Mouse (Mus musculus) neural tube, embryonic 13.5 days (tissue): ENCODE measurements around the gene Cep55. TPM values are rescaled to one million over a fixed set of nuclear protein-coding genes. Genes with fewer than 3 reads are reported as not detected.

ENCODE experiments used
- ATAC-seq: fragments of 200-750 bp; cut with Nextera tagmentation; 2 replicates; pipeline ENCODE4 v1.8.0; 2017; ENCODE audit warnings: low read depth, mild to moderate bottlenecking, moderate TSS enrichment, moderate library complexity
- H3K27ac ChIP-seq: fragments of 300-500 bp; sonication (generic); replicated peaks from 2 replicates; pipeline ENCODE4 v1.5.1; 2015; ENCODE audit warnings: moderate library complexity, mild to moderate bottlenecking, inconsistent platforms
- H3K27me3 ChIP-seq: fragments of 300-500 bp; sonication (generic); 2 replicates; pipeline ENCODE4 v1.6.1; 2015; ENCODE audit warnings: mild to moderate bottlenecking, inconsistent platforms
- H3K36me3 ChIP-seq: fragments of 300-500 bp; sonication (generic); 2 replicates; pipeline ENCODE4 v1.6.1; 2015; ENCODE audit warnings: mild to moderate bottlenecking, inconsistent platforms
- H3K4me1 ChIP-seq: fragments of 300-500 bp; sonication (generic); replicated peaks from 2 replicates; pipeline ENCODE4 v1.6.1; 2015; ENCODE audit warnings: inconsistent platforms
- H3K4me2 ChIP-seq: fragments of 300-500 bp; sonication (generic); 2 replicates; pipeline ENCODE4 v1.6.1; 2015; ENCODE audit warnings: inconsistent platforms, mild to moderate bottlenecking, moderate library complexity
- H3K4me3 ChIP-seq: fragments of 300-500 bp; sonication (generic); 2 replicates; pipeline ENCODE4 v1.5.1; 2015; ENCODE audit warnings: mild to moderate bottlenecking, inconsistent platforms
- H3K9ac ChIP-seq: fragments of 300-500 bp; sonication (generic); 2 replicates; pipeline ENCODE4 v1.6.1; 2015; ENCODE audit warnings: moderate library complexity, mild to moderate bottlenecking, inconsistent platforms
- H3K9me3 ChIP-seq: fragments of 300-500 bp; sonication (generic); 2 replicates; pipeline ENCODE4 v1.6.1; 2016; ENCODE audit warnings: inconsistent platforms
- WGBS: fragments of 180-500 bp; shearing (Covaris S2); methylation state at CpG from one replicate; pipeline ENCODE4 v1.1.7; 2015; 5-methylcytosine and 5-hydroxymethylcytosine counted together
- polyA plus RNA-seq: library from polyadenylated mRNA; unstranded; fragments of >200 nt; fragmentation: Nextera tagmentation; extraction: Ambion mirVana; gene quantifications from 2 replicates; pipeline ENCODE4 v1.2.1, GENCODE M21; 2015

The Cep55 gene
- polyA plus RNA-seq, 1 experiment from 2014 or later, result 7.6 TPM

DNA sequence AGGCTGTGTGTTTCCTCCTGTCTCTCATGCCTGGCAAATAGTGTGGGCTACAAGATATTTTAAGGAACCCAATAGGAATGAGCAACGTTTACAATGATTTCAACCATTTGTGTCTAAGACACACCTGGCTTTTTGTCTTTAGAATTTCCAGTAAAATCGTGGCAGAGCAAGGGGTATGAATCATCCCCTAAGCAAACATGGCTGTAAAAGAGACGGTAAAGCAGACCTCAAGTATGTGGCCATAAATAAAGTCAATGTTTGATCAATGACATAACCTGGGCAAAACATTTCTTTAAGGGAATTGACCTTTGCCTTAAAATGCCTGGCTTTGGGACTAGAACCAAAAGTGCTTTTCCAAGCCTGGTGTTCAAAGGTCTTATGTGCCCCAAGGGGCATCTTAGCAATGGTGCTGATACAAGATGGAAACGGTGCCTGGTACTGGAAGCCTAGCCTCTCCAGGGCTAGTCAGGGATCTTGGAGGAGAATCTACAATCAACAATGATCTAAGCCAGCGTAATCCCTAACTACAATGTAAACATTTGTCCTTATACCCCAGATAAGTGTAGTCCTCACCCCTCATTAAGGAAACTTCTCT lies 28.2 kb downstream of the Cep55 start:
- H3K4me3 ChIP-seq, result no peak overlapping the region
- H3K27ac ChIP-seq, result no peak overlapping the region
- 72% methylated on average over 5 of the region's 5 CpGs for WGBS
- no peaks in the 10 kb centered on the region for H3K36me3 ChIP-seq
- peaks cover 4% of the 10 kb centered on the region; the same call in 1 of the 2 replicates for H3K4me1 ChIP-seq
- H3K9me3 ChIP-seq, result no peaks in the 10 kb centered on the region
- ATAC-seq, result no peak
- no peaks in the 10 kb centered on the region for H3K27me3 ChIP-seq
- H3K4me2 ChIP-seq, result no peak overlapping the region
- H3K9ac ChIP-seq, result no peak overlapping the region

DNA sequence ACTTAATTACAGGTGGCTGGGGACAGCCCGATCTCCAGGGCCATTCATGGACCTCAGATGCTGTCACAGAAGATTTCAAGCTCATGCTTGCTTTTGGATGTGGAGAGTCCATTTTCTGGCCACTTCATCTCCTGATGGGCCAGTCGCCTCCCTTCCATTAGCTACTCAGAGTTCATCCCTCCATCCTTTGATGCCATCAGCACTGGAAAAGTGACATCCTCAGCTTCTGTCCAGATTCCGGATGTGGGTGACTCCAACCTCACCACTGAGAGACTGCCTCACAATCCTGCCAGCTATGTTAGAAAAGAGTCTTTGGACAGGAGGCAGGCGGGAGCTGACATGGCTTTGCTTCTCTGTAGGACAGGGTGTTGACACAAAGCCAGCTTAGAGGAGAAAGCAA lies 31.0 kb downstream of the Cep55 start:
- H3K9ac ChIP-seq, result no peak overlapping the region
- ATAC-seq, result no peak
- H3K27me3 ChIP-seq, result no peaks in the 10 kb centered on the region
- 90% methylated on average over 4 of the region's 4 CpGs for WGBS
- no peaks in the 10 kb centered on the region for H3K9me3 ChIP-seq
- H3K36me3 ChIP-seq, result no peaks in the 10 kb centered on the region
- H3K4me3 ChIP-seq, result no peak overlapping the region
- H3K4me2 ChIP-seq, result no peak overlapping the region
- peaks cover 4% of the 10 kb centered on the region; the same call in 1 of the 2 replicates for H3K4me1 ChIP-seq
- H3K27ac ChIP-seq, result no peak overlapping the region

DNA sequence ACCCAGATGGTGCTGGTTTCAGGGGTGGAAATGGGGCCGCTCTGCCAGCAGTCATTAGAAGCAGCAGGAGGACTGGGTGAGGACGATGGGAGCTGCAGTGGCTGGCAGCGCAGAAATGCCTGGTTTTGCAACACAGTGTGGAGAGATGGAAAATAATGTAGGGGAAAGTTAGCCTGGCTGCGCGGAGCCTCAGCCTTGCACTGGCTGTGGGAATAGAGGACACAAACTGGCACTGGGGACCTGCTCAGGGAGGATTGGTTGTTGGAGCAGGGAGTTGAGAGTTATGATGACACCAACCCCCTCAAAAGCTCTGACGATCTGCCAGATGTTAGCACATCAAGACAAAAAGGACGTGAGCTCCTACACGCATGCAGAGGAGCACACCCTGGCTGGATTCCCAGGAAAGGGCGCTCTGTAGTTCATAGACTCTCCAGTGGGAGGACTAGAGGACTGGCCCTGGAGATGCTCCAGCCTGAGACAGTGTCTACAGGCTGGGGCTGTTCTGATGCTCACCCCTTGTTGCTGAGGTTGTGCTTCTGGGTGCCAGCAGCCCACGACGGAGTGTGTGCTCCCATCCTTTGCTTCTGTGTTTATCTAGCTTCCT lies 32.2 kb downstream of the Cep55 start:
- peaks cover 10% of the 10 kb centered on the region for H3K4me1 ChIP-seq
- no peak overlapping the region for H3K4me3 ChIP-seq
- no peaks in the 10 kb centered on the region for H3K27me3 ChIP-seq
- no peak overlapping the region for H3K9ac ChIP-seq
- 61% methylated on average over 11 of the region's 11 CpGs for whole genome bisulfite sequencing
- H3K9me3 ChIP-seq, result no peaks in the 10 kb centered on the region
- H3K4me2 ChIP-seq, result no peak overlapping the region
- H3K36me3 ChIP-seq, result no peaks in the 10 kb centered on the region
- ATAC-seq, result peak; percentile 56; the same call in 1 of the 2 replicates
- no peak overlapping the region for H3K27ac ChIP-seq

DNA sequence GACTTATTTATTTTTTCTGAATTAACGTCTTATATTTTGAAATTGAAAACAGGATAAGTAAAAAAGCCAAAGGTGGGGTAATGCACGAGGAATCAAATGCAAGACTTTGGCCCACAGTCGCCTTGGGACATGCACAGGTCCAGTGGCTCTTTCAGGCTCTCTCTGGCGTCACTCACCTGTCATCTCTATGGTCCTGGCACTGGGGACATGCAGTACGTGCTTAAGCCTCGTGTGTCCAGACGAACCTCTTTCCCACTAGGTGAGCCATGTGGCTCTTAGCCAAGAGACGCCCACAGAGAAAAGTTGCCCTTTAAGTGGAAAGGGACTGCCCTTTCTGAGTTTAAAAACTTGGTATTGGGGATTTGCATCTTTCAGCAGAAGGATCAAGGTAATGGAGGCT lies 34.5 kb downstream of the Cep55 start:
- H3K36me3 ChIP-seq, result no peaks in the 10 kb centered on the region
- WGBS, result 88% methylated on average over 8 of the region's 8 CpGs
- no peak overlapping the region for H3K9ac ChIP-seq
- H3K27ac ChIP-seq, result no peak overlapping the region
- no peak for ATAC-seq
- peaks cover 10% of the 10 kb centered on the region for H3K4me1 ChIP-seq
- H3K4me2 ChIP-seq, result no peak overlapping the region
- 0 out of 2 replicates have a peak, but pooled peaks cover 5% of the 10 kb centered on the region for H3K27me3 ChIP-seq
- no peaks in the 10 kb centered on the region for H3K9me3 ChIP-seq
- no peak overlapping the region for H3K4me3 ChIP-seq

DNA sequence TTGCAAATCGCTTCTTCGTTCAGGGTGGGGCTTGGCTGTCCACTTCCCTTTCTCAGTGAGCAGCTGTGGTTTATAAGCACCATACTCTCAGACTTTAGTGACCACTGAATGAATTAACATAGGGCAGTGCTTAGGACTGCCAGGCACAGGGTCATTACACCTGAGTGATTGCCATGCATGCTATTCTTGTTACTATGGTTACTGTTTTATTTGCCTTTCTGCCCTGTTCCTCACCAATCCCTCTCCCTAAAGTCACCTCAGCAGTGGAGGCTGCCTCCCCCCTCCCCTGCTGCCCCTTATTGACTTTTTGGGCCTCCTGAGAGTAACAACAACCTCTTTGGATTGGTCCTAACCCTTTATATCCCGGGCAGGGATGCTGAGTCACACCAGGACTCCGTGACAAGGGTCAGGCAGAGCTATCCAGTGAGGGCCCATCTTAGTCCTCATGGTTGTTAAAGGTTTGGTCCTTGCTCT lies 36.7 kb downstream of the Cep55 start:
- Histone ChIP-seq H3K27me3 (peaks cover 21% of the 10 kb centered on the region), H3K36me3 (no peaks in the 10 kb centered on the region), H3K27ac (no peak overlapping the region), H3K4me2 (no peak overlapping the region), H3K9me3 (no peaks in the 10 kb centered on the region), H3K4me1 (peaks cover 10% of the 10 kb centered on the region), H3K4me3 (no peak overlapping the region), H3K9ac (no peak overlapping the region)
- 20% methylated on average over 4 of the region's 4 CpGs for WGBS
- no peak for ATAC-seq

DNA sequence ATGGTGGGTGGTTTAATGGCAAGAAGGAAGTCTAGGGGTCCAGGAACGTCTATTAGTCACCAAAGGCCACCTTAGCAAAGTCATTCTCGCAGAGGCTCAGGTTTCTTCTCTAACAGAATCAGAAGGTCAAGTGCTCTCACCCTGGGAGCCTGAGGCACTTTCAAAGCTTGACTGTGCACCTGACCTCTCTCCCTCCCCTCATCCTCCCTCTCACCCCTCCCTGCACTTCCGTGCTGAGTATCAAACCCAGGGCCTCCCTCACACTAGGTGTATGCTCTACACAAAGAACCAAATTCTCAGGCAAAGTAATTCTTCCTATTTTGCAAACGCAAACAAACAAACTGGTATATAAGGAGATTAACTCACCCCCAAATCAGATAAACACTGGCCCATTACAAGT lies 41.4 kb downstream of the Cep55 start:
- 15% methylated on average over 4 of the region's 4 CpGs for WGBS
- Histone ChIP-seq H3K27me3 (peaks cover 49% of the 10 kb centered on the region), H3K9me3 (no peaks in the 10 kb centered on the region), H3K9ac (no peak overlapping the region), H3K4me3 (no peak overlapping the region), H3K4me1 (peaks cover 14% of the 10 kb centered on the region), H3K4me2 (no peak overlapping the region), H3K36me3 (no peaks in the 10 kb centered on the region), H3K27ac (no peak overlapping the region)
- ATAC-seq, result no peak

DNA sequence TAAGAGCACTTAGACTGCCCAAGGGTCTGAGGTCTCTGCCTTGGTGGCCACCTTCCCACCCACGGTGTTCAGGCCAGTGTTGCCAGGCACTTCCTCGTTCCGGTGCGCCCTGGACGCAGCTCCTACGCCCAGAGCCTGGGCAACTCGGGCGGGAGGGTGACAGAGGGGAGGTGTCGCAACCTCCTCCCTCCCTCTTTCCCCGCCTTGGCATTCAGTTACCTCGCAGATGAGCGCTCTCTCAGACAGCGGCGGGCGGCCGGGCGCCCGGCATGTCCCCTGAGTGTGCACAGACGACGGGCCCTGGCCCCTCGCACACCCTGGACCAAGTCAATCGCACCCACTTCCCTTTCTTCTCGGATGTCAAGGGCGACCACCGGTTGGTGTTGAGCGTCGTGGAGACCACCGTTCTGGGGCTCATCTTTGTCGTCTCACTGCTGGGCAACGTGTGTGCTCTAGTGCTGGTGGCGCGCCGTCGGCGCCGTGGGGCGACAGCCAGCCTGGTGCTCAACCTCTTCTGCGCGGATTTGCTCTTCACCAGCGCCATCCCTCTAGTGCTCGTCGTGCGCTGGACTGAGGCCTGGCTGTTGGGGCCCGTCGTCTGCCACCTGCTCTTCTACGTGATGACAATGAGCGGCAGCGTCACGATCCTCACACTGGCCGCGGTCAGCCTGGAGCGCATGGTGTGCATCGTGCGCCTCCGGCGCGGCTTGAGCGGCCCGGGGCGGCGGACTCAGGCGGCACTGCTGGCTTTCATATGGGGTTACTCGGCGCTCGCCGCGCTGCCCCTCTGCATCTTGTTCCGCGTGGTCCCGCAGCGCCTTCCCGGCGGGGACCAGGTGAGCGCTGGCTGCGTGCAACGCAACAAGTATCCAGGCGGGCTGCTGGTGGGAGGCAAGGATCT lies 42.3 kb downstream of the Cep55 start, which contains the start of gene Ffar4:
Gene Ffar4 (plus strand): TSS at position 214 of the 901 bp plus-strand sequence.
- Histone ChIP-seq H3K9ac (peak within 1 kb of the TSS; percentile 47; the same call in 1 of the 2 replicates), H3K4me2 (peak within 1 kb of the TSS; percentile 59), H3K27me3 (peaks cover 49% of the 10 kb centered on the region), H3K4me3 (peak within 1 kb of the TSS; percentile 31), H3K4me1 (peaks cover 8% of the 10 kb centered on the region), H3K36me3 (no peaks in the 10 kb centered on the region), H3K27ac (no peak within 1 kb of the TSS), H3K9me3 (no peaks in the 10 kb centered on the region)
- 1% methylated on average over 76 of the region's 77 CpGs for WGBS
- ATAC-seq, result peak; percentile 27; the same call in 1 of the 2 replicates

DNA sequence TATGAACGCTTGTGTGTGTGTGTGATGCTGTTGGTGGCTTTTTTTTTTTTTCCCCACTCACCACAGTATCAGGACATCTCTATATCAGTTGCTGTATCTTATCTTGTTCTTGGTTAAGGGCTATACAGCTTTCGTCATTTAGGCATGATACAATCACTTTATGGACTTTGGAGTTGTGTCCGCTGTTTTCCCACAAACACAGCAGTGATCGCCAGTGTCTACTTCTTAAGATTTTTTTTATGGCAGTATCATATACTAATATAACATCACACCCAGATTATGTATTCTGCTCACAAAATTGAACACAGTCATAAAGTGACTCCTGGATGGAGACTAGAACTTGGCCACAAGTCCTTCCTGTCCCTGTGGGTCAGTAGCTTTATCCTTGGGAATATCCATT lies 53.1 kb downstream of the Cep55 start:
- Histone ChIP-seq H3K9ac (no peak overlapping the region), H3K9me3 (no peaks in the 10 kb centered on the region), H3K27me3 (no peaks in the 10 kb centered on the region), H3K4me3 (no peak overlapping the region), H3K4me2 (no peak overlapping the region), H3K4me1 (no peaks in the 10 kb centered on the region), H3K27ac (no peak overlapping the region), H3K36me3 (no peaks in the 10 kb centered on the region)
- 93% methylated on average over 4 of the region's 4 CpGs for WGBS
- ATAC-seq, result no peak

DNA sequence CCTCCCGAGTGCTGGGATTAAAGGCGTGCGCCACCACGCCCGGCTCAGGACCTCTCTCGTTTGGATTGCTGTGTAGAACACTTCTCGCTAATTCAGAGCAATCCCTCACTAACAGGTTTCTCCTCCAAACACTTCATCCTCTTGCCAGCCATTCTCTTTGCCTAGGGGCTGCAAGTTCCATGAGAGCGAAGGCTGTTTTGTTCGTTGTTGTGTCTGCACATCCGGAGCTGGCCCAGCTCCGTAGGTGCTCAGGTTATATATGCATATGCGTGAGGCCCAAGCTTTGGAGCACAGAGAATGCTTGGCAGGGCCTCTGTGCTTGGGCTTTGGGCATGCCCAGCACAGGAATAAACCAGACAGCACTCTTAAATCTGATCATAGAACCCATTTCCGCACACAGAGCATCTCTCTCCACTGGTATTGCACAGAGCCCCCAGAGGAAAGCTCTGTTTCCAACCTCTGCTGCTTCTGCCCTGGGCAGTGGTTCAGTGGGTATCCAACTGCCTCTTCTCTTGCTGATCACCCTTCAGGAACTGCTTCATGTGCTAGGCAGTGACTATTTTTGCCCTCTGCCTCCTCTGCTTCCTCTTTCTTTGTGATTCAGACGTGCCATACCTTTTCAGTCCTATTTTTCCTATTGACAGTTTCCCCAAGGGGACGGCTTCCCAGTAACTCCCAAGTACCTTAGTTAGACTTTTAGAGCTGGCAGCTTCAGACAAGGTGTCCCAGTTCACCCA lies 54.9 kb downstream of the Cep55 start:
- 91% methylated on average over 15 of the region's 15 CpGs for whole genome bisulfite sequencing

DNA sequence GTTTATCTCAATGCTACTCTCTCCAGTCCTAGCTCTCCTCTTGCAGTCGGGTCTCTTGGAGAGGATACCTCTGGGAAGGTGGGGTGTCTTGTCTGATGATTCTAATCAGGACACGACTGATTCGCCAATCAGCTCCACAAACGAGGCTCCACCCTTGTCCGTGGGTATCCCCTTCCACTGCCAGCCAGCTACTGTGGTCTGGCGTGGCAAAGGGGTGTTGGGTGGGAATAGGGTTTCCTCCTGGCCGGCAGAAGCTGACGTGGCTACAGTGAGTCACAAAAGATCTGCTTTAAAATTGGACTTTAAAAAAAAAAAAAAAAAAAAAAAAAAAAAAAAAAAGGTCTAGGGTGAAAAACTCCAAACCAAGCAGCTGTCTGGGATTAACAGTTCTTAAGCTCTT lies 56.2 kb downstream of the Cep55 start:
- no peak overlapping the region for H3K4me2 ChIP-seq
- H3K9ac ChIP-seq, result no peak overlapping the region
- no peak overlapping the region for H3K27ac ChIP-seq
- ATAC-seq, result no peak
- no peaks in the 10 kb centered on the region for H3K27me3 ChIP-seq
- no peaks in the 10 kb centered on the region for H3K36me3 ChIP-seq
- H3K4me1 ChIP-seq, result no peaks in the 10 kb centered on the region
- no peaks in the 10 kb centered on the region for H3K9me3 ChIP-seq
- no peak overlapping the region for H3K4me3 ChIP-seq
- 85% methylated on average over 8 of the region's 8 CpGs for WGBS

More for the DNA sequence above, 54.9 kb downstream of the Cep55 start:
- no peaks in the 10 kb centered on the region for H3K9me3 ChIP-seq
- no peaks in the 10 kb centered on the region for H3K4me1 ChIP-seq
- H3K27me3 ChIP-seq, result no peaks in the 10 kb centered on the region
- H3K4me3 ChIP-seq, result no peak overlapping the region
- no peak overlapping the region for H3K27ac ChIP-seq
- H3K4me2 ChIP-seq, result no peak overlapping the region
- no peak for ATAC-seq
- H3K36me3 ChIP-seq, result no peaks in the 10 kb centered on the region
- no peak overlapping the region for H3K9ac ChIP-seq

DNA sequence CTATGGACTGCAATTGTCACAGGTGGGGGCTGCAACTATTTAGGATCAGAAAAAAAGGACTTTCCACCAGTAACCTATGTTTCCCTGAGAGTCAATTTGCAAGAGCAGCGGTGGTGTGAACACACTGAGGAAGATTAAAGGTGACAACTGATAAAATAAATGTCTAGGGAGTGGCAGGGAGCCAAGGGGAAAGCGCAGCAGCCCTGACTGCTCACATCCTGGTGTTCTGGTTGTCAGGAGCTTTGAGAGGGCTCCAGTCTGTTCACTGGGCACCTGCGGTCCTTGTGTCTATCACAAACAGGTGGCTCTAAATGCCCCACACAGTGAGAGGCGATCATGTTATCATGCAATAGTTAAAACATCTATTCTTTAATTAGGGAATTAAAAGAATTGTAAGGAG lies 57.8 kb downstream of the Cep55 start:
- Histone ChIP-seq H3K4me1 (no peaks in the 10 kb centered on the region), H3K9ac (no peak overlapping the region), H3K4me3 (no peak overlapping the region), H3K36me3 (no peaks in the 10 kb centered on the region), H3K4me2 (no peak overlapping the region), H3K27ac (no peak overlapping the region), H3K9me3 (no peaks in the 10 kb centered on the region), H3K27me3 (no peaks in the 10 kb centered on the region)
- no peak for ATAC-seq
- WGBS, result 55% methylated on average over 4 of the region's 4 CpGs
